Mouse (Mus musculus) ES-Bruce4 (cell line): ENCODE data around the gene 9530053A07Rik. TPM values are rescaled to one million over a fixed set of nuclear protein-coding genes. Genes with fewer than 3 reads are reported as not detected.

Experiments used
- H3K27ac ChIP-seq: 2 replicates; pipeline ENCODE4 v1.5.1; 2012; ENCODE audit warnings: low read length, inconsistent platforms; ENCODE audit not compliant: insufficient read depth
- H3K27me3 ChIP-seq: 2 replicates; pipeline ENCODE4 v1.6.1; 2012; ENCODE audit warnings: mild to moderate bottlenecking, low read length, inconsistent platforms; ENCODE audit not compliant: control insufficient read depth, poor library complexity, insufficient read depth, severe bottlenecking
- H3K36me3 ChIP-seq: 2 replicates; pipeline ENCODE4 v1.6.1; 2012; ENCODE audit warnings: inconsistent platforms, mild to moderate bottlenecking, low read length, moderate library complexity; ENCODE audit not compliant: control insufficient read depth, poor library complexity, insufficient read depth, severe bottlenecking
- H3K4me1 ChIP-seq: one replicate; pipeline ENCODE4 v1.8.1; 2011; ENCODE audit warnings: low read length; ENCODE audit not compliant: control insufficient read depth, insufficient read depth
- H3K4me3 ChIP-seq: 2 replicates; pipeline ENCODE4 v1.5.1; 2011; ENCODE audit warnings: low read depth, mild to moderate bottlenecking, low read length
- H3K9ac ChIP-seq: 2 replicates; pipeline ENCODE4 v1.6.1; 2012; ENCODE audit warnings: low read depth, mild to moderate bottlenecking, inconsistent platforms; ENCODE audit not compliant: poor library complexity, severe bottlenecking
- H3K9me3 ChIP-seq: replicated peaks from 2 replicates; pipeline ENCODE4 v1.6.1; 2012; ENCODE audit warnings: mild to moderate bottlenecking, low read length, inconsistent platforms; ENCODE audit not compliant: control insufficient read depth, poor library complexity, insufficient read depth, severe bottlenecking
- CTCF ChIP-seq: IDR thresholded peaks from one replicate; pipeline ENCODE4 v1.8.1; 2011; ENCODE audit warnings: low read depth, low read length
- EP300 ChIP-seq: IDR thresholded peaks from 2 replicates; pipeline ENCODE4 v1.6.1; 2011; ENCODE audit warnings: low read depth, low read length; ENCODE audit not compliant: insufficient read depth
- POLR2A ChIP-seq: IDR thresholded peaks from one replicate; pipeline ENCODE4 v1.8.1; 2011; ENCODE audit warnings: low read length; ENCODE audit not compliant: insufficient read depth
- polyA plus RNA-seq: library from polyadenylated mRNA; stranded (reverse); fragments of >200 nt; gene quantifications from 2 replicates; pipeline ENCODE4 v1.2.4, GENCODE M21; 2011; ENCODE audit warnings: low read depth; ENCODE audit not compliant: missing spikeins, insufficient read depth, insufficient read length

Gene 9530053A07Rik
- polyA plus RNA-seq, 1 experiment, result 0.13 TPM

DNA sequence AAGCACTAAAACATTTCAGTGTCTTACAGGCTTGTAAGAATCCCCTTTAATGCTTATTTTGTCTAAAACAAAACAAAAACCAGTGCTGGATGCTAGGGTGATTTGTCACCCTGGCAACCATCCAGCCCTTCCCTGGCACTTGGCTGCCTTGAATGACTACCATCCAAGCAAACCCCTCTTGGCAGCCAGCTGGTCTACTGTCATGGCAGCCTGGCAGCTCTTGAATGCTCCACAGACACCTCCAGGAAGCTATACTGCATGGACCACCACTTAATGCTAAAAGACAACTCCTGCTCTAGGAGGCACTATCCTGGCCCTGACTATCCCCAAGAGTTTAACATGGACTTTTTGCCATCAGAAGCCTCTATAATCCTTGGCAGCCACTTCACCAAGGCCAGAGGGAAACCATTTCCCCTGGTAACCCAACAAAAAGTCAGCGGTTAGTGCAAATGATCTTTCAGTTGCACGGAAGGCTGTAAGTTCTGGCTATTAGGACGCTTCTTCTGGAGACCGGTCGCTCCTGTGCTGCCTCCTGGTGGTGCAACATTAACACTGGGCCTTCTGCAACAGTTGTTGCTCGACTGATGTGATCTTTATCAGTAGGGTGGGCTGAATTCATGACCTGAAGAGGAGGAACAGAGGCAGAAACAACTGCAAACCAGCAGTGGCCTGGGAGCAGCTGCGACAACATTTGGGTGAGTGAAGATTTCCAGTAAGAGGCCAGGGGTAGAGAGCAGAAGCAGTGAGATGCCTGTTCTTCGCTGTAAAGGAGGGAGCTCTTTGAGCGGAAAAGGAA is 39.3 kb downstream of the 9530053A07Rik start:
- H3K27me3 ChIP-seq, result no peaks in the 10 kb centered on the region
- H3K4me1 ChIP-seq, result peaks cover 2% of the 10 kb centered on the region
- no peaks in the 10 kb centered on the region for H3K36me3 ChIP-seq
- peak overlapping the region; percentile 94 for H3K4me3 ChIP-seq
- no peaks in the 10 kb centered on the region for H3K9me3 ChIP-seq
- H3K27ac ChIP-seq, result no peak overlapping the region
- TF ChIP-seq CTCF (peak; percentile 76), POLR2A (no peak), EP300 (no peak)
- peak overlapping the region; percentile 93 for H3K9ac ChIP-seq

DNA sequence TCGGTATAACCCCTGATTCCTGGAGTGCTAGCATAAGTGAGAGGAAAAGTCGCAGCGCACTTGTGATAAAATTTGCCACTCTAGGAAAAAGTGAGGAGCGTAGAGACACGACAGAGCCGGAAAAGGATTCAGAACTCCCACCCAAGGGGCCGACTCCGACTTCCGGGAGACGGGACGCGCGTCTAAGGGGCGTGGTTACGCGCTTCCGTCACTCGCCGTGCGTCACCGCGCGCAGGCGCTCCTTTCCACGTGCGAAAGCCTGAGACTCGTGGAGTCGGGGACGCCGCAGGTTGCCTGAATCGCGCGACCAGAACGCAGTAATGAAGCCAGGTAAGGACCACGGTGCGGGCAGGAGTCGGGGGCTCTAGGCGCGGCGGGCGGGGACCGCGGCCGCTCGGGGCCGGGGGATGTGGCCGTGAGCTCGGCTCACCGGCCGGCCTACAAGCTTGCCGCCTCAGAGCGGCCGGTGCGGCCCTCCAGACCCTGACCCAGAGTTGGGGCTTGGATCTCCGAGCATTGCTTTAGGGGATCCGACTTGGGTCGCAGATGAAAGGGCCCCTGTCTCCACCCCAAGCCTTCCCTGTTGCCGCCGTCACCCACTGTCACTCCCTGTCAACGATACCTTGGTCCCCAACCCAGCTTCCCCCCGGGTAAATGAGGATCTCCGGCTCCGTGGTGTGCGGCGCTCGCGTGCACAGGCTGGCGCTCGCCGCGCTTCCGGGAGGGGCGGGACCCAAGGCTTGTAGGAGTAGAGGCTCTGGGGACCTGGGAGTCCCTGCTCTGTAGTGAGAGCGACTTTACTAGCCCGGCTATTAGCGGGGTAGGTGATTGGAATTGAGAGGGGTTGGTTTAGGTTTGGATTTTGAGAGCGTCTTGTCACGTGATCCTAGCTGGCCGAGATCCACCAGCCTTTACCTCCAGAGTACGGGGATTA is 40.5 kb downstream of the 9530053A07Rik start, which contains the start of gene Fbl:
Gene Fbl (plus strand): TSS at position 222 of the 934 bp plus-strand sequence.
- Histone ChIP-seq H3K36me3 (no peaks in the 10 kb centered on the region), H3K4me1 (peaks cover 2% of the 10 kb centered on the region), H3K9me3 (no peaks in the 10 kb centered on the region), H3K27me3 (no peaks in the 10 kb centered on the region), H3K27ac (no peak within 1 kb of the TSS), H3K4me3 (peak within 1 kb of the TSS; percentile 94), H3K9ac (peak within 1 kb of the TSS; percentile 93)
- peak; percentile 65 for TF ChIP-seq POLR2A
- TF ChIP-seq EP300, result no peak
- TF ChIP-seq CTCF, result no peak

DNA sequence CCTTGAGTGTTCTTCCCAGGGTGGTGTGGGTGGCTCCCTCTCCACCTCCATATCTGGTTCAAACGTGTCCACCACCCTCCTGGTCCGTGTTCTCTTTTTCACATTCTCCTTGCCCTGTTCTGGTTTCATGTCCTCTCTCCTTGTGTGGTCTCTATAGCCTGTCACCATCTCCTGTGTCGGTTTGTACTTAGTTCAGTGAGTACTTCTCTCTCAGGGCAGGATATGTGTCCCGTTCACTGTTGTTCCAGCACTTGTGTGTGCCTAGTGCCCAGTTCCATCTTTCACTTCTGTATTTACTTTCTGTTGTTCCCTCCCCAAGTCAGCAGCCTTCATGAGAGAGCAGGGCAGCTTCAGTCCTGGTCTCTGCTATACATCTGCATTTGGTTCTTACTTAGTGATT is 46.1 kb downstream of the 9530053A07Rik start:
- Histone ChIP-seq H3K4me1 (peaks cover 2% of the 10 kb centered on the region), H3K27me3 (no peaks in the 10 kb centered on the region), H3K9ac (no peak overlapping the region), H3K27ac (no peak overlapping the region), H3K36me3 (peaks cover 30% of the 10 kb centered on the region), H3K4me3 (no peak overlapping the region), H3K9me3 (no peaks in the 10 kb centered on the region)
- TF ChIP-seq EP300, result no peak
- TF ChIP-seq POLR2A, result no peak
- TF ChIP-seq CTCF, result no peak

DNA sequence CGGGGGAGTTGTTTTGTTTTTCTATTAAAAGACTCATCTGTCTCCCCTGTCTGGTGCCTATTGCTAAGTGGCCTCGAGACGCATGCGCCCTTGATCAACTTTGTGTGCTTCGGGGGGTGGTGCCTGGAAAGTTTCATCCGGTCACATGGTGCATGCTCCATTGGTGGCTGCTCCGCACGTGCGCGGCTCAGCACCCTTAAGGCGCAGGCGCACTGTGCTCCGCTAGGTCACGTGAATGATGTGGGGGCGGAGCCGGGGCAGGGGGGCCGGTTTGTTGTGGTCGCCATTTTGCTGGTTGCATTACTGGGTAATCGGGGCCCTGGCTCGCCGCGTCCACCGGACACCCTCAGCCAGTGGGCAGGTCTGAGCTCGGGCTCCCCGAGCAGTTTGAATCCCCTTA is 50.0 kb downstream of the 9530053A07Rik start, which contains the start of gene Dyrk1b:
Gene Dyrk1b (plus strand): TSS at position 242 of the 400 bp plus-strand sequence.
- Histone ChIP-seq H3K27ac (no peak within 1 kb of the TSS), H3K4me3 (peak within 1 kb of the TSS; percentile 81), H3K36me3 (peaks cover 43% of the 10 kb centered on the region), H3K9me3 (no peaks in the 10 kb centered on the region), H3K9ac (peak within 1 kb of the TSS; percentile 69), H3K4me1 (no peaks in the 10 kb centered on the region), H3K27me3 (no peaks in the 10 kb centered on the region)
- peak; percentile 75; the same call in 1 of the 2 replicates for TF ChIP-seq EP300
- TF ChIP-seq CTCF, result no peak

DNA sequence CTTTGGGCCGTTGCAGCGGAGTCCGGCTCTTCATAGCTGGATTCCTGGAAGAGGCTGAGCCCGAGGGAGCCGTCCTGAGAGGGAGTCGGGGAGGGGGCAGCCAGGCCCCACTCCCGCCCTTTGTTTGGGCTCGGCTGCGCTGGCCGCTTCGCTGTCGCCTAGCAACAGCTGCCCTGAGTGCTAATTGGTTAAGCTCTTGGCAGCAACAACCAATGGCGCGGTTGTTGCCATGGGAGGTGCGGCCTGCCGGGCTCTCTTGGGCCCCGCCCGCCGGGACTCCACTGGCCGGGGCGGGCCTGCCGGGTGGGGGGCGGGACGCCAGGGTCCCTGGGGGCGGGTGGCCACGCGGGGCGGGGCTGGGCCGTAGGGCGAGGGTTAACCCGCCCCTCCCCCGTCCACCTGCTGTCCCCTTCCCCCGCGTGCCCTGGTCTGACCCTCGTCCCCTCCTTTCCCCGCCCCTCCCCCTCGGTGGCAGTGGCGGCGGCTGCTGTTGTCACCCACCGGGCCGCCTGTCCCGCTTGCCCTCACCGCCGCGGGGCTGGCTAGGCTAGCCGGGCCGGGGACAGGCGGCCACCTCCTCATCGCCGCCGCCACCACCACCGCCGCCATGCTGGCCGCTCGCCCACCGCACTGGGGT is 50.6 kb downstream of the 9530053A07Rik start:
- H3K36me3 ChIP-seq, result peaks cover 46% of the 10 kb centered on the region
- H3K9me3 ChIP-seq, result no peaks in the 10 kb centered on the region
- no peaks in the 10 kb centered on the region for H3K27me3 ChIP-seq
- H3K27ac ChIP-seq, result no peak overlapping the region
- H3K4me1 ChIP-seq, result no peaks in the 10 kb centered on the region
- TF ChIP-seq POLR2A (no peak), EP300 (no peak), CTCF (no peak)
- peak overlapping the region; percentile 81 for H3K4me3 ChIP-seq
- peak overlapping the region; percentile 69 for H3K9ac ChIP-seq
